Mouse (Mus musculus) macrophage (primary cell): ENCODE measurements around the gene Olfr678. TPM values are rescaled to one million over a fixed set of nuclear protein-coding genes. Genes with fewer than 3 reads are reported as not detected.
"Not testable (repeated sequence)": the region's sequence is repeated elsewhere in the genome, so short reads cannot be mapped to it uniquely, and the experiment has no call there.

Source experiments
- H3K27ac ChIP-seq: fragments of 350-480 bp; formaldehyde crosslinking; 2 replicates; pipeline ENCODE4 v1.9.0; 2021
- H3K36me3 ChIP-seq: fragments of 350-480 bp; formaldehyde crosslinking; 2 replicates; pipeline ENCODE4 v1.9.0; 2021; ENCODE audit errors: inconsistent target
- H3K4me3 ChIP-seq: fragments of 350-480 bp; formaldehyde crosslinking; 2 replicates; pipeline ENCODE4 v1.9.0; 2021; ENCODE audit errors: inconsistent target
- H3K79me2 ChIP-seq: fragments of 350-480 bp; formaldehyde crosslinking; 2 replicates; pipeline ENCODE4 v1.9.0; 2021; ENCODE audit errors: inconsistent target
- WGBS: methylation state at CpG from one replicate; pipeline ENCODE4 v1.1.7; 2026; ENCODE audit warnings: inconsistent platforms; ENCODE audit not compliant: missing documents; 5-methylcytosine and 5-hydroxymethylcytosine counted together
- polyA plus RNA-seq: library from polyadenylated mRNA; stranded (reverse); fragments of 250-400 nt; gene quantifications from 3 replicates; pipeline ENCODE4 v1.2.4, GENCODE M21; 2018; ENCODE audit warnings: inconsistent platforms
- total RNA-seq, 78 experiments: library from RNA; depleted of rRNA; stranded (reverse); fragments of 250-400 nt; gene quantifications; 1 replicate in 9 of 78; 2 replicates in 24 of 78; 3 replicates in 43 of 78; 4 replicates in 2 of 78; pipeline ENCODE4 v1.2.4; 2018; ENCODE audit warnings: inconsistent platforms in 56 of 78

Olfr678 gene
- total RNA-seq (2018; cell fraction: chromatin; rRNA removed) = not detected
- total RNA-seq (2018; cell fraction: cytosol; rRNA removed) = not detected
- total RNA-seq (2018; cell fraction: nucleus; rRNA removed) = not detected
- not detected in 3 replicates for polyA plus RNA-seq

- no peak within 1 kb of the TSS for H3K27ac ChIP-seq
- WGBS = 90% methylated on average over 1 of the region's 1 CpGs
Observed at GRCm38 (mm10) chr7:105064175-105064574, at the start of gene Olfr678. TSS of gene Olfr678 (plus strand) at chr7:105064475.

GRCm38 (mm10) chr7:105022530-105022929, 41.7 kb upstream of the Olfr678 start:
- H3K27ac ChIP-seq = no peak overlapping the region
- no peaks in the 10 kb centered on the region for H3K36me3 ChIP-seq
- no peaks in the 10 kb centered on the region for H3K79me2 ChIP-seq
- H3K4me3 ChIP-seq = no peak overlapping the region
- WGBS = 75% methylated on average over 1 of the region's 1 CpGs

More at GRCm38 (mm10) chr7:105064175-105064574, at the start of gene Olfr678:
- no peaks in the 10 kb centered on the region for H3K36me3 ChIP-seq
- H3K79me2 ChIP-seq = no peaks in the 10 kb centered on the region
- H3K4me3 ChIP-seq = no peak within 1 kb of the TSS

GRCm38 (mm10) chr7:105028360-105028759, 35.9 kb upstream of the Olfr678 start, which contains the start of gene Olfr675:
TSS of gene Olfr675 (minus strand) at chr7:105028460.
- Histone ChIP-seq H3K79me2 (no peaks in the 10 kb centered on the region), H3K27ac (no peak within 1 kb of the TSS), H3K36me3 (no peaks in the 10 kb centered on the region), H3K4me3 (no peak within 1 kb of the TSS)
- WGBS = 88% methylated on average over 1 of the region's 1 CpGs

- H3K79me2 ChIP-seq = no peaks in the 10 kb centered on the region
- H3K27ac ChIP-seq = no peak within 1 kb of the TSS
- no peaks in the 10 kb centered on the region for H3K36me3 ChIP-seq
- H3K4me3 ChIP-seq = no peak within 1 kb of the TSS
Observed at GRCm38 (mm10) chr7:105032398-105032797, 31.9 kb upstream of the Olfr678 start, which contains the start of gene Olfr676. TSS of gene Olfr676 (plus strand) at chr7:105032698.

GRCm38 (mm10) chr7:105033836-105034235, 30.4 kb upstream of the Olfr678 start:
- H3K27ac ChIP-seq, H3K79me2 ChIP-seq, H3K36me3 ChIP-seq, H3K4me3 ChIP-seq: not testable (repeated sequence)
- 65% methylated on average over 5 of the region's 5 CpGs for WGBS

- H3K79me2 ChIP-seq = no peaks in the 10 kb centered on the region
- H3K27ac ChIP-seq = no peak overlapping the region
- no peak overlapping the region for H3K4me3 ChIP-seq
- H3K36me3 ChIP-seq = no peaks in the 10 kb centered on the region
Observed at GRCm38 (mm10) chr7:105058951-105059350, 5.3 kb upstream of the Olfr678 start.

GRCm38 (mm10) chr7:105080905-105081304, 16.6 kb downstream of the Olfr678 start, which contains the start of gene Olfr679:
TSS of gene Olfr679 (plus strand) at chr7:105081205.
- H3K36me3 ChIP-seq = no peaks in the 10 kb centered on the region
- H3K4me3 ChIP-seq = no peak within 1 kb of the TSS
- WGBS = 23% methylated on average over 1 of the region's 1 CpGs
- H3K79me2 ChIP-seq = no peaks in the 10 kb centered on the region
- H3K27ac ChIP-seq = no peak within 1 kb of the TSS

- H3K36me3 ChIP-seq, H3K4me3 ChIP-seq, H3K27ac ChIP-seq, H3K79me2 ChIP-seq: not testable (repeated sequence)
Observed at GRCm38 (mm10) chr7:105092717-105093116, 28.4 kb downstream of the Olfr678 start, which contains the start of gene Olfr680-ps1. TSS of gene Olfr680-ps1 (minus strand) at chr7:105092817.

GRCm38 (mm10) chr7:105116536-105116935, 52.3 kb downstream of the Olfr678 start, which contains the start of gene Olfr681:
TSS of gene Olfr681 (plus strand) at chr7:105116836.
- H3K36me3 ChIP-seq = no peaks in the 10 kb centered on the region
- H3K4me3 ChIP-seq = no peak within 1 kb of the TSS
- H3K27ac ChIP-seq = no peak within 1 kb of the TSS
- H3K79me2 ChIP-seq = no peaks in the 10 kb centered on the region

Other genes with a start within 250 kb of the Olfr678 start
- not detected in 3 replicates for gene Usp17lb, start 221.9 kb upstream of the Olfr678 start, polyA plus RNA-seq
- gene Usp17la, start 207.5 kb upstream of the Olfr678 start, polyA plus RNA-seq = not detected in 3 replicates
- gene Olfr665, start 186.4 kb upstream of the Olfr678 start, polyA plus RNA-seq = not detected in 3 replicates
- gene Olfr666, start 168.5 kb upstream of the Olfr678 start, polyA plus RNA-seq = not detected in 3 replicates
- gene Olfr667, start 143.0 kb upstream of the Olfr678 start, polyA plus RNA-seq = not detected in 3 replicates
- gene Olfr668, start 136.4 kb upstream of the Olfr678 start, polyA plus RNA-seq = not detected in 3 replicates
- not detected in 3 replicates for gene Olfr669, start 130.2 kb upstream of the Olfr678 start, polyA plus RNA-seq
- not detected in 3 replicates for gene Olfr670, start 101.9 kb upstream of the Olfr678 start, polyA plus RNA-seq
- gene Olfr671, start 85.3 kb upstream of the Olfr678 start, polyA plus RNA-seq = not detected in 3 replicates
- not detected in 3 replicates for gene Olfr672, start 62.4 kb upstream of the Olfr678 start, polyA plus RNA-seq
- not detected in 3 replicates for gene Olfr675, start 36.0 kb upstream of the Olfr678 start, polyA plus RNA-seq
- not detected in 3 replicates for gene Olfr676, start 31.8 kb upstream of the Olfr678 start, polyA plus RNA-seq
- not detected in 3 replicates for gene Olfr677, start 13.1 kb upstream of the Olfr678 start, polyA plus RNA-seq
- not detected in 3 replicates for gene Olfr679, start 16.7 kb downstream of the Olfr678 start, polyA plus RNA-seq
- not detected in 3 replicates for gene Olfr680-ps1, start 28.3 kb downstream of the Olfr678 start, polyA plus RNA-seq
- not detected in 3 replicates for gene Olfr681, start 52.4 kb downstream of the Olfr678 start, polyA plus RNA-seq
- gene Olfr683, start 82.5 kb downstream of the Olfr678 start, polyA plus RNA-seq = not detected in 3 replicates
- not detected in 3 replicates for gene Olfr684, start 99.2 kb downstream of the Olfr678 start, polyA plus RNA-seq
- not detected in 3 replicates for gene Olfr685, start 121.5 kb downstream of the Olfr678 start, polyA plus RNA-seq
- gene Olfr686, start 143.0 kb downstream of the Olfr678 start, polyA plus RNA-seq = not detected in 3 replicates
- gene Olfr688, start 223.6 kb downstream of the Olfr678 start, polyA plus RNA-seq = not detected in 3 replicates
- gene Olfr689, start 246.7 kb downstream of the Olfr678 start, polyA plus RNA-seq = not detected in 3 replicates